Mouse (Mus musculus) kidney, adult 11 months (tissue): ENCODE results near the gene Spef1.

Experiments
- DNase-seq: peaks from one replicate; pipeline ENCODE4 v3.0.0; 2022

Spef1 gene

DNA sequence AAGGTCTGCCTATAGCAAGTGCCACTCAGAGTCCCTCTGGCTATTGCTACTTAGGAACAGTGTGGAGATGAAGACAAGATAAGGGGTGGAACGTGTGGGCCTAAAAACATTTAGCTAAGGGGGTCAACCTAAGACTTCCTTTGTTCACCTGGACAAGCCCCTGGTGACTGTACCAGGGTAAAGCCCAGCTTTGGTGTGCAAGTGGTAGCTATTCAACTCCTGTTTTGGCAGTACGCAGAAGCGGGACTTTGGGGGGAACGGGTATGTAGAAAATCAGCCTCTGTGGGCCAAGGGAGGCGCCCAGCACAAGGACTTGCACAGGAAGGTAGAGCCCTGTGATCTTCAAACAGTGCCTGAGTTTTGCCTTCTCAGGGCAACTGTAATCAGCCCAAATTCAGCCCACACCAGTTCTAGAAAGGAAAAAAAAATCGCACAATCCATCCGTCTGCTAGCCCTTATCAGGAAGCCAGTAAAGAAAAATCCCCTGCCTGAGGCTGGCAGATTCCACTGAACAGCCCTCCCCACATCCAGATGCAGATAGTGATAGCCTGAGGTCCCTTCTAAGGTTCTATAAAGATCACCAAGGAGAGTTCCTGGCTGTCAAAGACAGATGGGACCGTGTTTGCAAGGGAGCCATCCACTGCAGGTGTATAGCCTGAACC is 18.6 kb upstream of the Spef1 start:
- no peak for DNase-seq

DNA sequence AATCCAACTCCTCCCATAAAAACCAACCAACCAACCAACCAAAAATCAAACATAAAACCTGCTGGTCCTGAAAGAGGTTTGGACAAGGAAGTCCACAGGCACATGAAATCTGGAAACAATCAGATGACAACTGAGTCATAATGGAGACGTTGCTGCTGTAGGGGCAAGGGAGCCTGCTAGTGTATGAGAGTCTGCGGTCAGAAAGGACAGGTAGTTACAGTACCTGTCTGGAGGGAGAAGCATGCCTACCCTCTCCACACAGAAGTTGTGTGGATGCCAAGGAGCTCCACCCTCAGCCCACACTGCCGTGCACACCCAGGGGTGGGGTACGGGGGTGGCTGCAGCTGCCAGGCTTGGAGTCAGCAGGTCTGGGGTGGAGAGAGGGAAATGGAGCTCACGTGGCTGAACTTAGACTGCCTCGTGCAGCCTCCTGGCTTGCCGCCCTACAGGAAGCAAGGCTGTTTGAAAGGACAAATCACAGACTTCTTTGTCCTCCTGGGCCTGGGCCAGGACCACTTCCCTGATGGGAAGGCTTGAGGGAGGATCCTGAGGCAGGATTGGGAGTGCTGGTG is 17.4 kb upstream of the Spef1 start:
- peak; percentile 99 for DNase-seq

DNA sequence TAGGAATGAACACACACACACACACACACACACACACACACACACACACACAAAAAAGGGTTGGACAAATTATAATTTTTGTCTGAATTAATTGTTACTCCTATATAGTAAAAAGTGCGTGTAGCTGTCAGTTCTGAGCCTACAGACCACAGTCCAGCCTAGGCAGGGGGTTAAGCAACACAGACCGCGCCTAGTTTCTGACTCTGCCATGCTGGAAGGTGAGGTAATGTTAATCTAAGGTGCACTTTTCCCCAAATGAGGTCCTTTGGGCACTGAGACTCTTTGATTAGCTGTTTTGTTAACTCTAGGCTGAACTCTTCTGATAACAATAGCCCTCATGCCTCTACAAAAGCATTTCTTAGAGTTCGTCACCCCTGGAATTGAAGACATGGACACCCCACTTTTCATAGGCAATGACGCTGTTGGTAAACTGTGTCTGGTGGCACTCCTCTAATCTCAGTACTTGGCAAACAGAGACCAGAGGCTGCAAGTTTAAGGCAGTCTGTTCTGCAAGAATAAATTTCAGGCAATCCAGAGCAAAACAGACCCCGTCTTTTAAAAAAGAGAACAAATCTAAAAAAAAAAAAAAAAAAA is 16.8 kb upstream of the Spef1 start:
- DNase-seq = no peak

DNA sequence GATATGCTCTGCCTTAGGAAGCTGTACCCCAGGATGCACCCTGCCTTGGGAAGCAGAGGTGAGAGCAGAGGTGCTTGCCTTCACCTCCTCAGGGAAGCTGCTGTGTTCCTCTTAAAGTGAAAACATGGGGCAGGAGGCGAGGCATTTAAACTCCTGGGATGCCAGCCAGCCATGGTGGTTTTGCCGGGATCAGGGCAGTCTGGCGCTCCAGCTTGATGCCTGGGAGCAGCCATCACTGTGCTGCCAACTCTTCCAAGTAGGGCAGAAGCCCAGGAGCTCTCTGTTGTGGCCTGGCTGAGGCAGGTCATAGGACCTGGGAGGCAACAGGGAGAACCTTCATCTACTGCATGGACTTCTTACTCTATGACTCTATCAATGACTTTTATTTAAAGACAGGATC is 14.2 kb upstream of the Spef1 start:
- DNase-seq = no peak

DNA sequence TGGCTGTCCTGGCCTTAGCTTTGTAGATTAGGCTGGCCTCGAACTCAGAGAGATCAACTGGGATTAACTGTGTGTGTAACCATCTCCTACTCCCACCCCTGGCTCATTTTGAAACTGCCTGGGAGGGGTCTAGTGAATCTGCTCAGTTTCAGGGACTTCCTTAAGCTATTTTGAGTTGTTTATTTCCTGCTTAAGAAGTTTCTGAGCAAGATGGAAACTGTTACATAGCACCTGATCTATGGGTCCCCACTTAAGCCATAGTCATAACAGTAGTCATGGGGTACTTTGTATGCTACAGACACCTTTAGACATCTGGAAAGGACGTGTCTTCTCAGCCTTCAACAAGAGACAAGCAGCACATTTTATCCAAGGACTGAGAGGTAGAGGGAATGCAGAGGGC is 13.6 kb upstream of the Spef1 start:
- no peak for DNase-seq

DNA sequence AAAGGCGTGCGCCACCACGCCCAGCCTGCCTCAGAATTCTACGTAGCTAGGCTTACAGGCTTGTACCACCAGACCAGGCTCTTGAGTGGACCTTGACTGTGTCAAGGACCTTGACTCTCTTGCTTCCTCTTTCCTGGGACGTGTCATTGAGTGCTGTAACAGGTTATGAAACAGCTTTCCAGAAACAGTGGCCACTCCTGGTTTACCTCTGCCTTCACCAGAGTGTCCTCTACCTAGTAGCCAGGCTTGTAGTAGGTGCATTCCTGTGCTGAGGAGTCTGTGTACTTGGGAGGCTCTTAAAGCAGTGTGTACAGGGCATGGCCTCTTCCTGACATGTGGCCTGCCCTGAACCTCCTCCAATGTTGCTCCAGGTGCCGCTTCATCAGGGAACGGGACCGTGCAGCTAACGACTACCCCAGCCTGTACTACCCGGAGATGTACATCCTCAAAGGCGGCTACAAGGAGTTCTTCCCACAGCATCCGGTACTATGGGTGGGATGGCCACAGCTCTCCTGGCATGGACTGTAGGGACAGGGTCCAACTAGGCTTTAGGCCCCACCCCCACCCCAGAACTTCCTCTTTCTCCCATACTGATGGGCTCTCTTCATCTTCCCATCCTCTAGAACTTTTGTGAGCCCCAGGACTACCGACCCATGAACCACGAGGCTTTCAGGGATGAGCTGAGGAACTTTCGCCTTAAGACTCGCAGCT is 9.7 kb upstream of the Spef1 start:
- DNase-seq = no peak

DNA sequence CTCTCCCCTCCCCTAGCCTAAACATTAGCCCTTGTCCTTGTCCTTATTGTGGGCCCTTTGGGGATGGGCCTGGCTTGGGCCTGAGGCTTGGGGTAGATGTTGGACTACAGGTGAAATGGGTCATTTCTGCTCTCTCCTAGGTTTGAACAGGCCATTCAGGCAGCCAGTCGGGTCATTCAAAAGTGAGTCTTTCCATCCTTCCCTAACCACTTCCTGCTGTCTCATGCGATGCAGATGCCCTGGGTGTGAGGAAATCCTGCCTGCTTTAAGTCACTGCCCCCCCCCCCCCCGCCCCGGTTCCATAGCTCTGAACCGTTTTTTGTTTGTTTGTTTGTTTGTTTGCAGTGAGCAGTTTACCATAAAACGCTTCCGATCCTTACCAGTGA is 3.9 kb upstream of the Spef1 start:
- no peak for DNase-seq

DNA sequence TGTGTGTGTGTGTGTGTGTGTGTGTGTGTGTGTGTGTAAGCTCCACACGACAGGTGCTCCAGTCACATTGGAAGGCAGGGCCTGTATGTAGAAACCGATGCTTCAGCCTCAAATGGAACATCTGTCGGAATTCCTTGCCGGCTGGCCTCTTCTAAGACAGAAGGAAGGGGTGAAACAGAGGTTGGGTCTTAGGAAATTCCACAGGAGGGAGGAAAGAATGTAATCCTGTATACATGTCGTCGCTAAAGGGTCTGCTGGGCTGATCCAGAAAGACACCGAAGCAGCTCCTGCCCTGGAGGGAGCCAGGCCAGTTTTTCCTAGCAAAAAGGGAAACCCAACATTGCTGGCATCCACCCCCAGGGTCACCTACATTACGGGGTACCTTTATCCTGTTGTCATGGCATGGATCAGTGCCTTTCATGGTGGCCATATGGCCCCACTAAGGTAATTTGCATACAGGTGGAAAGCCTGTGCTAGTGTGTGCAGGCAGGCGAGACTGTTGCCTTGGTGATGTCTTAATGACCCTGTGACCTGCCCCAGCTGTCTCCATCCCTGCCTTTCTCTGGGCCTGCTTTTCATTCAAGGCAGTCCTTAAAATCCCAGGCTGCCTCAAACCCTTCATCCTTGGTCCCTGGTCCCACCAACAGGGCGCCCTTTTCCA is 3.4 kb upstream of the Spef1 start:
- DNase-seq = peak; percentile 77

DNA sequence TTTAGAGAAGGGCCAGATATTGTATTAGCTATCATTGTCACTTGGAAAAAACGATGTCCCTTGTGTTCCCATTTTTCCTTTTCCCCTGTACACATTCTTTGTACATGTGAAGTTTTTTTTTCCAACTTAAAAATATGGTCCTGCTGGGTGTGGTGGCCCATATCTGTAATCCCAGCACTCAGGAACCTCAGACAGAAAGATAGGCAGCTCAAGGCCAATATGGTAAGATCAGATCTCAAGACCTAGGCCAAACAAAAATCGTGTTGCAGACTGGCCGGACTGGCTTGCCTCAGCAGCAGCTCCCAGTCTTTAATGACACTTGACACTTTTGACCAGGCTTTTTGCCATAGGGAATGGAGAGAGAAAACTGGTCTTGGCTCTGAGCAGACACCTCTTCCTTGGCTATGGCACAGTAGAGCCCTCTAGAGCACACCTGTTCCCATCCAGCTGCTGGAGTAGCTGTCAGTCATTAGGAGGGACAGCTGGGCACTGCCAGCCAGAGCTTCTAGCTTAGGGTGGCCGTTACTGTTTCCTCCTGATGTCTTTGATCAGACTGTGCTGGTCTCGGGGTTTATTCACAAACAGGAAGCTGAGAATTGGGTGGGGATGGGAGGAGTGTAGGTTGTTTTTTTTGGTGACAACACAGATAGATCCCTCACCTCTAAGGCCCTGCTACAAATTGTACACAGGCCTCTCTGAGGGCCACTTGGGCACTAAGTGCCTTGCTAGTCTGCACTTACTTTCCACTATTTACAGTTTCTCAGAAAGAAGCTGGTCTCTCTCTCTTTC is 2.6 kb upstream of the Spef1 start:
- no peak for DNase-seq

DNA sequence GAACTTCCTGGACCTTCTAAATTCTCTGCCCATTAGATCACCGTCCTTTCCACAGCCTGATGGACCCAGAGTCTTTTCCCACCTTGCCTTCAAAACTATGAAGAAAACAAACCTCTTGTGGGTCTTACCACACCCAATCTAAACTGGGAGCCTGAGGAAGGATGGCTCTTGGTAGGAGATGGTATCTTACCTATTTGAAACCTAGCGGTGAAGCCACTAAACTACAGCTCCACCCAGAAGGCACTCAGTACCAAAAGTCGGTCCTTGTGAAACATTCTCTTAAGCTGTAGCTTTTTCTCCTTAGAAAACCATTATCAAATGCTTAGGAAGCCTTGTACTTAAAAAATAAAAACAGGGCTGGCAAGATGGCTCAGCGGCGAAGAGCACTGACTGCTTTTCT is 1.2 kb upstream of the Spef1 start:
- DNase-seq = no peak

DNA sequence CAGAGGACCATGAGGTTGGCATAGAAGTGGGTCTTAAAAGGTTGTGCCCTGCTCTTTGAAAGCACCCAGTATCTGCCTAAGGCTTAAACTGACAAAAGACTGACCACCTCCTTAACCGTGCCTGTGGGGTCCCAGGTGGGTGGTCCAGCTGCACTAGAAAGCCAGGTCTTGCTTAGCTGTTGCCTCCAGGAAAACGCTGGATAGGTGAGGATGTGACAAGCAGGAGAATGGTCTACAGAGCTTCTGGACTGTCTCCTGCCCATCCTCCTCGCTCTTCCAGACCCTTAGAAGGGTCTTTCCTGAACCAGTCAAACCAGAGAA is 480 bp upstream of the Spef1 start:
- no peak for DNase-seq

DNA sequence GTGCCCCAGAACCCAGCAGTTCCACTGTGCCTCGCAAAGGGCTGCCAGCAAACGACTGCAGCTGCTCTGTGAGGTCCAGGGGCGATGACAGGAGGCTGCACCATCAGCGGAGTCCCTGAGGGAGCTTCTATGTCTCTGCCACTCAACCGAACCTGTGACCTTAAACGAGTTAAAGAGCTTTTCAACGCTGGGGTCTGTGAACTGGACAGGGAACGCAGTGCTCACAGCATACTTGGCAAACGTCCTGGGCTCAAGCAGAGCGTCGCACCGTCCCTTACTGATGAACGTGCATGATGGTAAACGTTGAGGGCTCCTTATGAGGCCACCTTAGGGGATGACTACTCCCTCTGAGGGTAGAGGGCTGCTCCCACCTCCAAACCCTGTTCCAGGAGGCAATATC is 739 bp downstream of the Spef1 start:
- no peak for DNase-seq

DNA sequence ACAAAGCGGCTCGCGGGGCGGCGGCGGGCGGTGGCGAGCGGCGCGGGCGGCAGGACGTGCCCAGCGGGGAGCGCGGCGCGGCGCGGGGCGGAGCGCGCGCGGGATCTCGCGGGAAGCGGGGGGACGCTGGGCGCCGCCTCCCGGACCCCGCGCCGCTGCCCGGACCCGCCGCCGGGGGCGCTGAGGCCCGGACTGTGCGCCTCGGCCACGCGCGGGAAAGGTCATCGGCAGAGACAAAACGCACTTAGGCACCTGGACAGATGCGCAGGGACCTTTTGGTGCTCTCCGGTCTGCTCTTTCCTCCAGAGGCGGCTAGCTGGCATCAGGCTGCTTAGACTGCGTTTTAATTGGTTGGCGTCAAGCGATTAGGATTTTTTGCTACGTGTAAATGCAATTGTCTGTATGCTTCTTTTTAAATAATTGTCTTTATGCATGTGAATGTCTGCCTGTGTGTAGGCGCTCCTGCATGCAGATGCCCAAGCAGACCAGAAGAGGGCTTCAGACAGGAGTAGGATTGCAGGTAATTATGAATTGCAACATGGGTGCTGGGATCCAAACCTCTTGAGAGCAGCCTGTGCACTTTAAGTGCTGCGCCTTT is 7.0 kb downstream of the Spef1 start, which contains the start of gene Cenpb:
TSS of gene Cenpb (minus strand) at position 78 of the 598 bp plus-strand sequence.
- peak; percentile 82 for DNase-seq

DNA sequence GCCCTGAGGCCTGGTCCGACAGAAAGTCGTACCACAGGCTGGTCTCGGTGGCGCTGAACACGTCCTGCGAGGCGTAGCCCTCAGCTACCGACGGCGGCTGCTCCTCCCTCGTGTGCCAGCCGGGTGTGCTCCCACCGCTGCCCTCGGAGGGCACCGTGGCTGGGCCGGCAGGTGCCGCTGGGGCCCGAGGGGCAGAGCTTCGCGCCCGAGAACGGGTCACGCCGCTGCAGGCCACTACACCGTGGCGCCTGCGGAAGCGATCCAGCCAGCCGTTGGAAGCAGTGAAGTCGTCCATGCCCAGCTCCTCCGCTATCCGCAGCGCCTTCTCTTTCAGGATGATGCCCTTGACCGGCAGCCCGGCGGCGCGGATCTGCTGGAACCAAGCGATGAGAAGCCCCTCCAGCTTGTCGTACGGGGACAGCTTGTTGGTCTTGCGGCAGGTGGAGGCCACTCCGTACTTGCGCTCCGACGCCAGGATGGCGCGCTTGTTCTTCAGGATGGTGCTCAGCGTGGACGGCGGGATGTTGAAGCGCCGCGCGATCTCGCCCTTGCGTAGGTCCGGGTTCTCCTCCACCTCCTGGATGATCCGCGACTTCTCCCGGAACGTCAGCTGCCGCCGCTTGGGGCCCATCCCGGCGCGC is 7.7 kb downstream of the Spef1 start:
- DNase-seq = peak; percentile 60

DNA sequence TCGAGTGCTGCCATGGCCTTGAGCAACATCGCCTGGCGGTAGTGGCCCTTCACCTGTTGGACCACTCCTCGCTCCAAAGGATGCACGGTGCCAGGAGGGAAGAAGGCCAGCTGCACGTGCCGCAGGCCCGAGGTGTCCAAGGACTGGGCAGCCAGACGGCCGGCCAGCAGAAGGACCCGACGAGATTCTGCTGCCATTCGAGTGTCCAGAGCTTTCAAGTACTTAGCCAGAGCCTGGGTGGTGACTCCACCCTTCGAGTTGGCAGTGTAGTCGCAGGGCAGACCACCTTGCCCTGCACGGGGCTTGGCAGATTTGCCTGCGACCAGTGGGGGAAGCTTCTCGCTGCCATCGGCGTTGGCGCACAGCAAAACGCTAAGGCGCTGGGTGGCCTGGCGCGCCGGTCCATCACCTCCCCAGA is 8.2 kb downstream of the Spef1 start:
- peak; percentile 45 for DNase-seq

DNA sequence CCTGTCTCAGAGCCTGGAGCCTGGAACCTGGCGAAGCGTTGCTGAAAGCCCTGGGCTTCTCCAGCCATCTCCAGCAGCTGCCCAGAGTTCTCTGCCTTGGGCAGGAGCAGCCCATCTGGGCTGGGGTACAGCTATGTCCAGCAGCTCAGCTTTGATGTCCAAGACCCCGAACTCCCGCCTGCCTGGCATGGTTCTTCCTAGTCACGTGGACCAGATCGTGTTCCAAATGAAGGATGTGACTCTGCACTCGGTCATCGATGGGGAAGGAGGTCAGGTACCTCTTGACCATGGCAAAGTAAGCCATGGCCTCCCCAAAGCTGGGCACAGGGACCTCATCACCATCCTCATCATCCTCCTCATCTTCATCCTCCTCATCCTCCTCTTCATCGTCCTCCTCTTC is 9.2 kb downstream of the Spef1 start:
- peak; percentile 44 for DNase-seq

DNA sequence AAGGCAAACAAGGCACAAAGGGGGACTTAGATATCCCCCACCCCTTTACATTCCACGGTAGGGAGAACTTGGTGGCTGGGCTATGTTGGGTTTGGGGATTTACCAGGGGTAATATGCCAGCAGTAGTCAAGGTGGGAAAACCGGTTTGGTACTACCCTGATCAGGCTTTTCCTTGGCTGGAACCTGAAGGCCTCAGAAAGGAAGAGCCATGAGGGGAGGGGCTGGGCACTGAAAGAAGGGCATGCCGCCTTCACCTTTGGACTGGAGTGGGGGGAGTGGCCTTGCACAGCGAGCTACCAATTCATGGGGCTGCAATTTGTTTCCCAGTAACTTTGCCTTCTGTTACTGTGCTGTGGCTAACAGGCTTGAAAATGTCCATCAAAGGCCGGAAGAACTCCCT is 10.6 kb downstream of the Spef1 start:
- DNase-seq = peak; percentile 89

DNA sequence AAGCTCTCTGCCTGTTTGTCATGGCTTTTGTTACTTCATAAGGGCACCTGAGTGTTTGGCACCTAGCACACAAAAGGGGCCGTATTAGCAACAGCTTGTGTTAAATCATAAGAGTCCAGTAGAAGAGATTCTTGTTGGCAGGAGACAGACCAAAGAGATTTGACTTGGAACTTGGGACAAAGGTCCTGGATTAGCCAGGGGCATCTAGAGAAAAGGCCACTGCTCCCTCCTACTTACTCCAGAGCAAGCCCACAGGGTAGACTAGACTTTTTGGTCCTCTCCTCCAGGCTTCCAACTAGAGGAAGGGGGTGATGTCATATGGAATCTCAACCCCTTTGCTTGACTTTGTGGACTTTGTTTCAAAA is 11.2 kb downstream of the Spef1 start:
- DNase-seq = peak; percentile 61

DNA sequence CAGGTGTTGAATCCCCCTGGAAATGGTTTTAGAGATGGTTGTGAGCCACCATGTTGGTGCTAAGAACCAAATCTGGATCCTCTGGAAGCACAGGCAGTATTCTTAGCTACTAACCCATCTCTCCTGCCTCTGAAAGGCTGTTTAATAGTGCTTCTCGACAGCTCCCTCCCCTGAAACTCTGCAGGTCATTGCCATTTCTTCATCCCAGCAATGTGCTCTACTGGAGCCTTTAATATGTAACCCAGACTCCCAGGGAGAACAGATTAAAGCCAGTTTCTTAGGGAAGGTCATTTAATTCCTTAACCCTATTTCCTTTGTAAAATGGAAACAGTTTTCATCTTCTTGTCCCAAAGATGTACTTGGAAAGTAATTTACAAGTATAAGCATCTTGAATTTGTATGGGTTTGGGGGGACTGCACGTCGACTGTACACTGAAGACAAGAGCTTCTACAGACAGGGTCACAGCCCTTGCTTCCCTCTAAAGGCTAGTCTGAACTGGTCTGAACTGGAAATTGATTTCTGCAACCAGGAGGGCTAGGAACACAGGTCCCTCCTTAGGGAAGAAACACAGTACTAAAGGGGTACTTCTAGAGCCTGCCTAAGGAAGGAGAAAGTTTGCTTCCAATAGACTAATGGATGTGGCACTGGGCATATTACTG is 11.7 kb downstream of the Spef1 start:
- peak; percentile 40 for DNase-seq

DNA sequence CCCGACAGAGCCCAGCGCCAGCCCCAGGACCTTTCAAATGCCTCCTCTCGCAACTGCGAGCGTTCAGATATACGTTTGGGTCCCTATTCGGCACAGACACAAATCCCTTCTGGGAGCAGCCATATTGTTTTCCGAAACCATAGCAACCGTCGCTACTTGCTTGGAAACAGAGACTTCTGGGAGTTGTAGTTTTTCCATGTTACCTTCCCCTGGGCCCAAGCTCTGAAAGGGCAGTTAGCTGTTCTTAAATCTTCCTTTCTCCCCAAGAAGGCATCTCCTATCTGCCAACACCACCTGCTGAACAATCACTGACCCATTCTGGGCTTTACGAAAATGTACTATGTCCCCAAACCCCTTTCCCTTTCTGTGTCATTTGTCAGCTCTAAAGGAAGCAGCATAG is 12.4 kb downstream of the Spef1 start:
- DNase-seq = peak; percentile 73

DNA sequence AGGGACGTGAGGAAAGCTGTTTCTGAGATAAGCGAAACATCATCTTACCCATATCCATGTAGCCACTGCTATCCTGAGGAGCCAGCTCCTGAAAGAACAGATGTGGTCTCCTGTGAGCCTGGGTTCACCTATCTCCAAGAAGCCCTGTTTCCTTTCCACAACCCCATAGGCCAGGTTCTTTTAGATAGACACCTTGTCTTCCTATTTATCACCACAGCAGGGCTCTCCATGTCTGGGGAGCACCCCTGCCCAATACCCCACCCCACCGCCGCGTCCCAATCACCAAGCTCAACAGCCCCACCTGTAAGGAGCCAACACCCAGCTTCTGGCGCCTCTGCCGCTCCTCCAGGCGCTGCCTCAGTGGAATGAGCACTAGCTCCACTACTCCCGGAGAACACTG is 14.8 kb downstream of the Spef1 start:
- no peak for DNase-seq
